Mouse (Mus musculus): ENCODE data around the gene Hdlbp.

The Hdlbp gene

DNA sequence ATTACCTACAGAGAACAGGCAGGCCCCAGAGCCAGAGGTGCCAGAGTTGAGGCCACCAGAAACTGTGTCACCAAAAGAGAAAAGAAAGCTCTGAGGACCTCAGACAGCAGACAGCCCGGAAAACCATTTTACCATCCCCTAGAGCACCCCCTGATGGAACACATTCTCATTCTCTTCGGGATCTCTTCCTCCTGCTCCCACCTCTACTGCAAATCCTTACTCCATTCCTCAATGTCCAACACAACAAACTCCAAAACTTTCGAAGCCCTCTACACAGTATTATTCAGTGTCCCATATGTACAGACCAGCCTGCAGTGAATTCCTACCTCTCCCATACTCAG is 32.8 kb downstream of the Hdlbp start:
- in situ Hi-C loops (cut with MboI, MseI), result no loop called here

DNA sequence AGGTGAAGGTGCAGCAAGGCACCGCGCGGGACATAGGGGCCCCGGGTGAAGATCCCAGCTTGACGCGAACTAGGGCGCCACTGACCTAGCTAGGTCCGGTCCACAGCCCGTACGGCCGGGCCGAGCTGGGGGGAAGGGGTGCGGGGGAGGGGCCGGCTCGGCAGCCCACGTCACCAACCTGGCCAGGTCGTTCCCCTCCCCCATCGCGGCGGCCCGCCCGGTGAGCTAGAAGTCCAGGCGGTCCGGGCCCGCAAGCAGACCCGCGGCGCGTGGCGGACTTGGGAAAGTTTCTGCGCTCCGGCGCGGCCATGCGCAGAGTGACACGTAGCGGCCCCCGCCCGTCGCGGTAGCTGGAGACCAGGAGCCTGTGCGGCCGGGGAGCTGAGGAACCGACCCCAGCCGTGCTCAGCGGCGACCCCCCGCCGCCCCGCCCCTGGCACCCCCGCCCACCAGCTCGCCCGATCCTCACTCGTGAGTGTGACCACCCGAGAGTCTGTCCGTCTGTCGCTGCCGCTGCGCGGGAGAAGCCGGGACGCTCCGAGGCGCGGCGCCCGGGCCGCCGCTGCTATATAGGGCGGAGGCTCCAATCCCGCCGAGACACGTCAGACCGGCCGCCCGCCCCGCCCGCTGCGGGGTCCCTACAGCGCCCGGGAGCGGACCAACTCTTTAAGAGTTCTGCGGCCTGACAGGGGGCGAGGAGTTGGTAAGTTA is 33.3 kb downstream of the Hdlbp start:
- in situ Hi-C loops (cut with MboI, MseI), result no loop called here

DNA sequence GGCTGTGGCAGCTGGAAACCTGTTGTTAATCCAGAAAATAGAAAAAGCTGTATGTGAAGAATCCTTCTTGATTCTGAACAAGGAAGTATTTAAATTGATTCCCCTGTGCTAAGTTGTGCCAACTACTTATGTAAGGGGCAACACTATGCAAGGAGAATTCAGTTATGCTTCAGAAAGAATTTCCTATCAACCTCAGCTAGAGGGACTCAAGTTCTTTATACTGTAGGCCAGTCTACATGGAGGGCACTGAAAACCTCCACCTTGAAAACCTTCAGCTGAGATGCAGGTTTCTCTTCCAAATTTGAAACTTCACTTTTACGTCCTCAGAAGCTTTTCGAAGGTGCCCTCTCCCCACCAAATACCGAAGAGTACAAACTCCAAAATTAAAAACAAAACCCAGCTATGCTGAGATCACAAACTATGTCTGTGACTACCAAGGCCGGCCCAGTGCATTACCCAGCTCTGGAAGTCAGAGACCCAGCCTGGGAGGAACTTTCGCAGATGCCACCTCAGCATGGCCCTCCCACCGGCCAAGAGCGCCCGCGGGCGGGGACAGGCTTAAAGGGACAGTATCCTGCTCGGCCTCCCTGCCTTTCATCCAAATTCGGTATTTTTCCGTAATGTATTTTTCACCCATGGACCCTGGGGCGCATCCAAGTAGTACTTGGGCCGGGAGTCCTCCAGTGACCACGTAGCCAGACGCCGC is 34.1 kb downstream of the Hdlbp start:
- in situ Hi-C loops (cut with MboI, MseI), result no loop called here

DNA sequence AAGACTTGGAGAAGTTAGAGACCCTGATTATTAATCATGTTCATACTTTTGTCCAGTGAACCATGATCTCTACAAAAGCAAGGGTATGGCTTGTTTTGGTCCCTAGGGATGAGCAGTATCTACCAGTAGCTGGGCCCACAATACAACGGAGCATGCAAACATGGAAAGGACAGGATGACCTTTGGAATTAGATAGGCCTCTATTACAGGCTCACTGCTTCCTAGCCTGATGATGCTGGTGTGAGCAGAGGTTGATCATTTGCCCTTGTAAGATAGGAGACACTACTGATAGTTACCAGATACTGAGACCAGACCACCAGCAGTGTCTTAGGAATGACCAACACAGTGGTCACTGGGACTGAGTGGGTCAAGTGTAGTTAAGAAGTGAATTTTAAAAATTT is 39.3 kb downstream of the Hdlbp start:
- in situ Hi-C loops (cut with MboI, MseI), result no loop called here

DNA sequence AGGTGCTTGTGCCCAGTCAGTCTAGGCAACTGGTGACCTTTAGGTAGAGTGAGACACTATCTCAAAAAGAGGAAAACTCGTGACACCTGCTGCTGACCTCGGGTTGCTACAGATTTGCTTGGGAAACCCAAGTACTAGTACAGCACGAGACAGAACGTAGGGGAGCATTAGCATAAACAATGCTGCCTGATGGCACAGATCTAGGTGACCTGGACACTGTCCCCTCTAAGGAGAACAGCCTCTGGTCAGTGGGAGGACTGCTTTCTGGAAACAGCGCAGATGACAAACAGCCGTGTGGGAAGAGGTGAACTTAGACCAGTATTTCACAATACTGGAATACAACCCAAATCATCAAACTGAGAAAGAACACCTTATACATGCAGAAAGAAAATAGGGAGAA is 46.5 kb downstream of the Hdlbp start:
- in situ Hi-C loops (cut with MboI, MseI), result no loop called here

DNA sequence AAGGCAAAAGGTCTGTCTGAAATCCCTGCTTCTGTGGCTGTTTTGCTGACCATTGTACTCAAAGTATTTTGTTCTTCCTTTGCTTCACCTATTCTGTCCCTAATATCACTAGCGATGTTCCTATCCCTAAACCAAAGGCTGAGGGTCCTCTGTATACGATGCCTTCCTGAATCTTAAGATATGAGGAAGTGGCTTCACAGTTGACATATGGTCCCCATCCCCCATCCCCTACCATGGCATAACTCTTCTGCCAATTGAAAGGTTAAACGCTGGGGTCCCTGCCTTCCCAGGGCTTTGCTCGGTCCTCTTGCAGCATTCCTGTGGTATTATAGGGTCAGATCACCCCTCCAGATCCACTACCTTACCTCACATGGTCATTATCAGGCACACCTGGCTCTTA is 75.2 kb downstream of the Hdlbp start:
- in situ Hi-C loops (cut with MboI, MseI), result no loop called here

DNA sequence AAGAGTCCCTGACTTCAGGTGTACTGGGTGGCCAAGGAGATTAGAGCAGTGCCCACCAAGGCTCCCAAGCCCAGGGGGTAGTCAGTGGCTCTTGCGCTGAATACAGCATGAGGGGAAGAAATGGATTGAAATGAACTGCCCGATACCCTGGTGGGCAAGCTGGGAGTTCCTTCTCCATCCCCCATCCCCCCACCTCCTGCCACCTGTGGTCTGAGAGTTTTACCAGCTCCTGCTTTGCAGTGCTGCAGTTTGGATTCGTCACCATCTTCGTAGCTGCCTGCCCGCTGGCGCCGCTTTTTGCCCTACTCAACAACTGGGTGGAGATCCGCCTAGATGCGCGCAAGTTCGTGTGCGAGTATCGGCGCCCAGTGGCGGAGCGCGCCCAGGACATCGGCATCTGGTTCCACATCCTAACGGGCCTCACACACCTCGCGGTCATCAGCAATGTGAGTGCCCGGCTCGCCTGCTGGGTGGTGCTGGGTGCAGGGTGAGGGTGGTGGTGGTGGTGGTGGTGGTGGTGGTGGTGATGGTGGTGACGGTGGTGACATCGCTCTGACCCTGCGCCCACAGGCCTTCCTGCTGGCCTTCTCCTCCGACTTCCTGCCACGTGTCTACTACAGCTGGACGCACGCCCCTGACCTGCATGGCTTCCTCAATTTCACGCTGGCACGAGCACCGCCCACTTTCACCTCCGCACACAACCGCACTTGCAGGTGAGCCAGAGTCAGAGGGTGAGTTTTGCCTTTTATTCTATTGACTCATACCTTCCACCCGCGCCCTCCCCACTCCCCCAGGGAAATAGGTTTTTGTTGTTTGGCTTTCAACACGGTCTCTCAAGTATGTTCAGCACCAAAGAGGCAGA is 77.2 kb downstream of the Hdlbp start:
- in situ Hi-C loops (cut with MboI, MseI), result no loop called here

DNA sequence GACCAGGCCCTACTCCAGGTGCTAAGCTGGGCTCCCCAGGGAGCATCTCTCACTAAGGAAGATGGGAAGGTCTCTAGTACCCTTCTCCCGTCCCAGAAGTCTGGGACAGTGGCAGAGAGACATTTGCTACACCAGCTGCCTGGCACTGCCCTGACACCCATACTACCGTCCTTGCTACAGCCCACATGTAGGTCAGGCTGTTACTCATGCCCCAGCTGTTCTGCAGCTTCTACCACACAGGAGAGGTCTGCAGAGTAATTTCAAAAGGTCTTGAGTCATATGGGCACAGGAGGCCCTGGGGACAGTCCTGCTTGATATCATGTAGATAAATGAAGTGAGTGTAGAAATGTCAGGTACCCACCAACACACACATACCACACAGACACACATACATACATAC is 89.7 kb downstream of the Hdlbp start:
- in situ Hi-C loops (cut with MboI, MseI), result no loop called here

DNA sequence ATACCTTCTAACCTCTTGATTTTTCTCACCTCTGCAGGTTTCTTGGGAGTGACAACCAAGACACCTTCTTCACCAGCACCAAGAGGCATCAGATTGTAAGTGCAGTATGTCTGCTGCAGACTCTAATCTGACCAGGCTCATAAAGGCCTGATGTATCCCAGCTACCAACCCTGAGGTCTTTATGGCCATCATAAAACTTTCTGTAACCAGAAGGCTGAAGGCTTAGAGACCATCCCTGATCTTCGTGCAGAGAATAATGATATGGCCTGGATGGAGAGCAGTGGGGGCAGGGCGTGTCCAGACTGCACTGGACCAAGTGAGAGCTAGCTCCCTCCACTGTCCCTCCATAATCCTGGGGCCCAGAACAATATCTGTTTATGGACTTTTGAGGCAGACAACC is 91.4 kb downstream of the Hdlbp start:
- in situ Hi-C loops (cut with MboI, MseI), result no loop called here

DNA sequence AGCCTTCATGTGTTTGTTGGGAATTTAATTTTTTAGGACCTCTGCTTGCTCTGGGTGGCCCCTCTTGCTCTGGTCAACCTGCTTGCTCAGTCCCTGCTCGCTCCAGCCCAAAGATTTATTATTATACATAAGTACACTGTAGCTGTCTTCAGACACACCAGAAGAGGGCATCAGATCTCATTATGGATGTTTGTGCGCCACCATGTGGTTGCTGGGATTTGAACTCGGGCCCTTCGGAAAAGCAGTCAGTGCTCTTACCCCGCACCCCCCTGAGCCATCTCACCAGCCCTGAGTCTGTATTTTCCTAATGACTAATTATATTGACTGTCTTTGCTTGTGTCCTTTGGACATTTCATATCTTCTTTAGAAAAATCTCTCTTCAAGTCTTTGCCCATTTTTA is 99.5 kb downstream of the Hdlbp start:
- in situ Hi-C loops (cut with MboI, MseI), result no loop called here

DNA sequence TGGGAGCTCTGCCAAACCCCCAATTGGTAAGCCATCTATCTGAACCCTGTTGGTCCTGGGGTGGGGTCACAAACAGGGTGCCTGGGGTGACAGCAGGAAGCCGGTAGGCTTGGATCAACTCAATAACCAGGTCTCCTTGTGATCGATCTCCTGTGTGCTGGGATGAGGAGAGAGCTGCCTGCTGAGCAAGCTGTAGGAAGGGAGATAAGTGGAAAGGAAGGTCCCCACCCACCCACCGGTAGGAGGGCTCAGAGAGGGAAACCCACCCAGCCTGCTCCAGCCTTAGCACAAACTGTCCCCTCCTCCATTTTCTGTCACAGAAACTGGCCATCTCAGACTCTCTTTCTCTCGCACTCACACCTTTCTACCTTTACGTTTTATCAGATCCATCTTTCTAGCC is 101.3 kb downstream of the Hdlbp start:
- in situ Hi-C loops (cut with MboI, MseI), result no loop called here

DNA sequence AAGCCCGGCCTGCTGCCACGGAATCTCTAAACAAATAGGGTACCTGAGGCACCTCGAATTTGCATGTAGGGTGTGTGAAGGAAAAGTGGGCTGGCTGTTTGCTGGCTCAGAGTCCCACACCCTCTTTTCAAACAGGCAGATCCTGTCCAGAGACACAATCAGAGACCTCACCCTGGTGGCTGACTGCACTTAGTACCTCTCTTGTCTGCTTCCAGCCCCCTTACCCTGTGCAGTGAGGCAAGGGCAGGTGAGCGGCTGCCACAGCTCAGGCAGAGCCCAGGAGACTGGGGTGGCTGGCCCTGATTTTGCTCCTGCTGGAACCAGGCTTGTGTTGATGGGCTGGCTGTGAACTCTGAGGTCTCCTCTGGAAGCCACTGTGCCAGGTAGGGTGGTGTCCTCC is 105.0 kb downstream of the Hdlbp start, which contains the start of gene Ano7:
Gene Ano7, plus strand, starts transcription at position 266 of the 400 bp plus-strand sequence.
- in situ Hi-C loops (cut with MboI, MseI), result no loop called here

DNA sequence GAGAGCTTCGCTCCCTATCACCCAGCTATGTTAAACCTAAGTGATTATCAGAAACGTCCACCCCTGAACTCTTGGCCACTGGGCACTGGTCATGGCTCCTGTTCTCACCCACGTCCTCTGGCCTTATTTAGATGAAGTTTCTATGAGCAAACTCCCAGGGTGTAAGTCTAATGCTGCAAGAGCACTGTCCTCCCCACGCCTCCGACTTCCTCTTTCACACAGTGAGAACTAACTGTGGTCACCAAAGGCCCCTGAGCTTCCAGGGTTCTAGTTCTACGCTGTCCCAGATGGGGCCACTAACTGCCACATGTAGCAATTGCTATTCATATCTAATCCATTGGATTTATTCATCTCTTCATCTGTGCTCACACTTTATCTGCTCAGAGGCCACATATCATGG is 113.0 kb downstream of the Hdlbp start:
- in situ Hi-C loops (cut with MboI, MseI), result no loop called here

DNA sequence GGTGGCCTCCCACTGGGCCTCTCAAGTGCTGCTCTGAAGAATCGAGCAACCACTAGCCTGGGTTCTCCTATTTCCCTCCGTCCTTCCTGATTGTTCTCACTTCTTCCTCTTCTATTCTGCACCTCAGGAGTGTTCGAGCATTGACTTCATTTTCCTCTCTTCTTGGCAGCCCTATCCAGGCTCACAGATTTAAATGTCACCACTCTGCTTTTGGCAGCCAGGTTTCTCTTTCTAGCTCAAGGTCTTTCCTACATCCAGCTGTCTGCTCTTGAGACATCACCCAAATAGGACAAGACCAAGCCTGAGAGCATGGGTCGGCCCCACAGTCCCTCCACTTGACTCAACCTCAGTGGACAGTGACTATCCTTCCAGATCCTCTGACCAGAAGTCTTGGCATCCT is 116.0 kb downstream of the Hdlbp start:
- in situ Hi-C loops (cut with MboI, MseI), result no loop called here
